Mouse (Mus musculus) forebrain, embryonic 14.5 days (tissue): ENCODE data around the gene Map3k15. TPM values are rescaled to one million over a fixed set of nuclear protein-coding genes. Genes with fewer than 3 reads are reported as not detected.

Experiments
- ATAC-seq: fragments of 200-750 bp; cut with Nextera tagmentation; 2 replicates; pipeline ENCODE4 v1.8.0; 2017; ENCODE audit warnings: mild to moderate bottlenecking, moderate library complexity
- DNase-seq: peaks from one replicate; pipeline ENCODE4 v3.0.0-alpha.2; 2015; ENCODE audit warnings: low spot score
- H3K27ac ChIP-seq: fragments of 300-500 bp; sonication (generic); 2 replicates; pipeline ENCODE4 v1.5.1; 2014; ENCODE audit warnings: low read depth, mild to moderate bottlenecking, control low read depth, low read length, moderate library complexity
- H3K27me3 ChIP-seq: fragments of 300-500 bp; sonication (generic); replicated peaks from 2 replicates; pipeline ENCODE4 v1.6.1; 2014; ENCODE audit warnings: low read length, control low read depth, mixed read lengths; ENCODE audit not compliant: control insufficient read depth, insufficient read depth
- H3K36me3 ChIP-seq: fragments of 300-500 bp; sonication (generic); 2 replicates; pipeline ENCODE4 v1.6.1; 2014; ENCODE audit warnings: low read length, control low read depth; ENCODE audit not compliant: control insufficient read depth, insufficient read depth
- H3K4me1 ChIP-seq: fragments of 300-500 bp; sonication (generic); 2 replicates; pipeline ENCODE4 v1.6.1; 2014; ENCODE audit warnings: antibody characterized with exemption, low read length, control low read depth; ENCODE audit not compliant: control insufficient read depth, insufficient read depth
- H3K4me2 ChIP-seq: fragments of 300-500 bp; sonication (generic); 2 replicates; pipeline ENCODE4 v1.6.1; 2014; ENCODE audit warnings: mild to moderate bottlenecking, control low read depth, low read length
- H3K4me3 ChIP-seq: fragments of 300-500 bp; sonication (generic); 2 replicates; pipeline ENCODE4 v1.5.1; 2014; ENCODE audit warnings: low read depth, low read length, control low read depth
- H3K9ac ChIP-seq: fragments of 300-500 bp; sonication (generic); 2 replicates; pipeline ENCODE4 v1.6.1; 2014; ENCODE audit warnings: mild to moderate bottlenecking, low read length, control low read depth, moderate library complexity
- H3K9me3 ChIP-seq: fragments of 300-500 bp; sonication (generic); replicated peaks from 2 replicates; pipeline ENCODE4 v1.6.1; 2016; ENCODE audit warnings: low read length, control low read depth, mixed read lengths; ENCODE audit not compliant: control insufficient read depth
- WGBS: fragments of 180-500 bp; shearing (Covaris S2); extraction: QIAGEN DNeasy Blood & Tissue Kit; methylation state at CpG from one replicate; pipeline ENCODE4 v1.1.7; 2014; 5-methylcytosine and 5-hydroxymethylcytosine counted together
- polyA plus RNA-seq: library from polyadenylated mRNA; unstranded; fragments of >200 nt; fragmentation: Nextera tagmentation; extraction: Ambion mirVana; gene quantifications from 2 replicates; pipeline ENCODE4 v1.2.1, GENCODE M21; 2014

Map3k15 gene
- polyA plus RNA-seq, 1 experiment from 2014 or later = 0.13 TPM

- Histone ChIP-seq H3K27ac (peak within 1 kb of the TSS; percentile 71), H3K4me1 (0 out of 2 replicates have a peak, but pooled peaks cover 6% of the 10 kb centered on the region), H3K36me3 (no peaks in the 10 kb centered on the region), H3K4me3 (peak within 1 kb of the TSS; percentile 56), H3K27me3 (no peaks in the 10 kb centered on the region), H3K9ac (peak within 1 kb of the TSS; percentile 68), H3K9me3 (no peaks in the 10 kb centered on the region), H3K4me2 (peak within 1 kb of the TSS; percentile 55)
- DNase-seq = peak; percentile 94
- peak; percentile 99 for ATAC-seq
- WGBS = 32% methylated on average over 63 of the region's 67 CpGs
Observed at GRCm38 (mm10) chrX:160137861-160138717, 149.9 kb downstream of the Map3k15 start, which contains the start of gene Pdha1. Gene Pdha1 (minus strand): TSS chrX:160138413.

GRCm38 (mm10) chrX:160146806-160147205 is 158.6 kb downstream of the Map3k15 start:
- WGBS = 86% methylated on average over 4 of the region's 4 CpGs
- H3K4me1 ChIP-seq = no peaks in the 10 kb centered on the region

GRCm38 (mm10) chrX:160147406-160147805 is 159.2 kb downstream of the Map3k15 start:
- no peak for ATAC-seq
- no peak overlapping the region for H3K27ac ChIP-seq
- no peak overlapping the region for H3K4me2 ChIP-seq
- H3K4me1 ChIP-seq = no peaks in the 10 kb centered on the region
- H3K36me3 ChIP-seq = no peaks in the 10 kb centered on the region
- no peak overlapping the region for H3K4me3 ChIP-seq
- DNase-seq = no peak
- no peak overlapping the region for H3K9ac ChIP-seq
- no peaks in the 10 kb centered on the region for H3K9me3 ChIP-seq
- no peaks in the 10 kb centered on the region for H3K27me3 ChIP-seq
- WGBS = 82% methylated on average over 3 of the region's 3 CpGs

More at GRCm38 (mm10) chrX:160146806-160147205, 158.6 kb downstream of the Map3k15 start:
- ATAC-seq (no peak), DNase-seq (no peak)
- Histone ChIP-seq H3K9me3 (no peaks in the 10 kb centered on the region), H3K27ac (no peak overlapping the region), H3K27me3 (no peaks in the 10 kb centered on the region), H3K4me3 (no peak overlapping the region), H3K4me2 (no peak overlapping the region), H3K36me3 (no peaks in the 10 kb centered on the region), H3K9ac (no peak overlapping the region)

- no peak for ATAC-seq
- 90% methylated on average over 3 of the region's 3 CpGs for WGBS
Observed at GRCm38 (mm10) chrX:160148859-160149258, 160.6 kb downstream of the Map3k15 start.

GRCm38 (mm10) chrX:160153147-160153815 is 165.0 kb downstream of the Map3k15 start:
- Histone ChIP-seq H3K4me2 (no peak overlapping the region), H3K9me3 (no peaks in the 10 kb centered on the region), H3K36me3 (no peaks in the 10 kb centered on the region), H3K27ac (no peak overlapping the region), H3K4me1 (no peaks in the 10 kb centered on the region), H3K27me3 (no peaks in the 10 kb centered on the region), H3K4me3 (no peak overlapping the region), H3K9ac (no peak overlapping the region)
- ATAC-seq = no peak
- peak; percentile 46 for DNase-seq
- 55% methylated on average over 4 of the region's 4 CpGs for WGBS

More at GRCm38 (mm10) chrX:160148859-160149258, 160.6 kb downstream of the Map3k15 start:
- no peaks in the 10 kb centered on the region for H3K9me3 ChIP-seq
- no peaks in the 10 kb centered on the region for H3K4me1 ChIP-seq
- H3K4me3 ChIP-seq = no peak overlapping the region
- H3K27ac ChIP-seq = no peak overlapping the region
- no peak overlapping the region for H3K4me2 ChIP-seq
- H3K27me3 ChIP-seq = no peaks in the 10 kb centered on the region
- DNase-seq = no peak
- H3K36me3 ChIP-seq = no peaks in the 10 kb centered on the region
- H3K9ac ChIP-seq = no peak overlapping the region

- Histone ChIP-seq H3K36me3 (no peaks in the 10 kb centered on the region), H3K9ac (no peak overlapping the region), H3K27me3 (no peaks in the 10 kb centered on the region), H3K4me2 (no peak overlapping the region), H3K9me3 (no peaks in the 10 kb centered on the region), H3K27ac (no peak overlapping the region), H3K4me1 (no peaks in the 10 kb centered on the region), H3K4me3 (no peak overlapping the region)
- no peak for DNase-seq
- ATAC-seq = no peak
- 85% methylated on average over 3 of the region's 3 CpGs for WGBS
Observed at GRCm38 (mm10) chrX:160164259-160164658, 176.0 kb downstream of the Map3k15 start.

- H3K4me3 ChIP-seq = no peak overlapping the region
- no peaks in the 10 kb centered on the region for H3K9me3 ChIP-seq
- H3K27me3 ChIP-seq = no peaks in the 10 kb centered on the region
- WGBS = 24% methylated on average over 6 of the region's 6 CpGs
- DNase-seq = peak; percentile 31
- H3K4me1 ChIP-seq = no peaks in the 10 kb centered on the region
- H3K9ac ChIP-seq = no peak overlapping the region
- H3K4me2 ChIP-seq = no peak overlapping the region
- ATAC-seq = peak; percentile 44; the same call in 1 of the 2 replicates
- no peaks in the 10 kb centered on the region for H3K36me3 ChIP-seq
- H3K27ac ChIP-seq = no peak overlapping the region
Observed at GRCm38 (mm10) chrX:160166246-160166985, 178.2 kb downstream of the Map3k15 start.

- Histone ChIP-seq H3K27me3 (no peaks in the 10 kb centered on the region), H3K9me3 (no peaks in the 10 kb centered on the region), H3K4me2 (no peak overlapping the region), H3K4me1 (no peaks in the 10 kb centered on the region), H3K9ac (no peak overlapping the region), H3K36me3 (no peaks in the 10 kb centered on the region), H3K27ac (no peak overlapping the region), H3K4me3 (no peak overlapping the region)
- WGBS = 17% methylated on average over 2 of the region's 3 CpGs
- DNase-seq (peak; percentile 75), ATAC-seq (peak; percentile 54; the same call in 1 of the 2 replicates)
Observed at GRCm38 (mm10) chrX:160170150-160170549, 181.9 kb downstream of the Map3k15 start.
